Mouse (Mus musculus): ENCODE results near the gene Olfr2.
"Not testable (repeated sequence)": the region's sequence is repeated elsewhere in the genome, so short reads cannot be mapped to it uniquely, and the experiment has no call there.

The Olfr2 gene

DNA sequence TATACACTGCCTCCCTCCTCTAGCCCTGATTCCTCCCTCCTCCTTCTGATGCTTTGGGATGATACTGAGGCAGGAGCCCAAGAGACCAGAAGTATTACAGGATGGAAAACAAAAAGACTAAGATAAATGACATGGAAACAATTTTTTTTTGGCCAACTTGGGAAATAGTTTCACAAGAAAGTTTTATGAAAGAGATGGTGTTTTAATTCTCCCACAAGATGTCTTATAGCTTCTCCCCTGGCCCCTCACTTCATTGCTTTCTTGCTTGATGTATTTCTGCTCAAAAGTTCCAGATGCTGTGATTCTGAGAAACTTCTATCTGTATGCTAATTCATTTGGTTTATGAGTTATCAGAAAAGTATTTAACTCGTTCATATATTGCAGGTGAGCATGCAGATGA is at the start of gene Olfr2:
TSS of gene Olfr2 (minus strand) at position 101 of the 400 bp plus-strand sequence.
- no peak for DNase-seq (ENCODE audit: low read depth, low spot score)

GRCm38 (mm10) chr7:107047578-107047977 is 41.7 kb upstream of the Olfr2 start:
- no peak for DNase-seq (ENCODE audit: low read depth, low spot score)

GRCm38 (mm10) chr7:107045833-107046232 is 40.0 kb upstream of the Olfr2 start:
- peak; percentile 3 for DNase-seq (ENCODE audit: low read depth, low spot score)

DNA sequence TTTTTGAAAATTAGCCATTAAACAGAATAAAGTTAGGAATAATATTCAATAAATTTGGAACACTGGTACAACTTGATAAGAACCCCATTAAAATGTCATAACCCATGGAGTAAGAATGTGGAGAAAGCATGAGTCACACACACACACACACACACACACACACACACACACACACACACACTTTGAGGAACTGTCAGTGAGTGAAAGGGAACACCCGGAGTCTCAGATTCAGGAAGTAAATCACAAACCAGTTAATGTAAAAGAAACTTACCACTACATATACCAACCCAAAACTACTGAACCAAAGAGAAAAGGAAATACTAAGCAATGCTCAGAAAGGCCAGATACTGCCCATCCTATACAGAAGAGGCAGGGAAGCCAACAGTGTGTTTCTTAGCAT is 38.5 kb upstream of the Olfr2 start:
- DNase-seq (ENCODE audit: low read depth, low spot score), result no peak

DNA sequence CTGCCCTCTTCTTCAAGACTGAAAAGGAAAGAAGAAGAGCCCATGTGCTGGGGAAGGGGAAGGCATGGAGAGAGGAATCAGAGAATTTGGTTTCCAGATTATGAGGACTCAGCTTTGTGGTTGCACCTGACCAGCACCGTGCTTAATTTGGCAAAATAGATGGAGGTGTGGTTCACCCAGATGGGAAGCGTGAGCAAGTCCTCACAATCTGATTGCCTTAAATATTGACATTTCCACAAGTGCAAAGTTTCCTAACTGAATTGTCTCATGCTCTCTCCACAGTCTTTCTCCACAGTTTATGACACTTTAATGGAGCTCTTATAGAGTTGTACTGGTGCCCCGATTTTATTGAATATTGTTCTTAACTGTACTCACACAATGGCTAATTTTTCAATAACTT is 37.3 kb upstream of the Olfr2 start:
- DNase-seq (ENCODE audit: low read depth, low spot score), result no peak

- no peak for DNase-seq (ENCODE audit: low read depth, low spot score)
Observed at GRCm38 (mm10) chr7:107039934-107040563, 34.2 kb upstream of the Olfr2 start.

GRCm38 (mm10) chr7:107030874-107031273 is 25.0 kb upstream of the Olfr2 start, which contains the start of gene Olfr713:
Gene Olfr713, plus strand, starts transcription at chr7:107031174.
- DNase-seq (ENCODE audit: low read depth, low spot score), result no peak

DNA sequence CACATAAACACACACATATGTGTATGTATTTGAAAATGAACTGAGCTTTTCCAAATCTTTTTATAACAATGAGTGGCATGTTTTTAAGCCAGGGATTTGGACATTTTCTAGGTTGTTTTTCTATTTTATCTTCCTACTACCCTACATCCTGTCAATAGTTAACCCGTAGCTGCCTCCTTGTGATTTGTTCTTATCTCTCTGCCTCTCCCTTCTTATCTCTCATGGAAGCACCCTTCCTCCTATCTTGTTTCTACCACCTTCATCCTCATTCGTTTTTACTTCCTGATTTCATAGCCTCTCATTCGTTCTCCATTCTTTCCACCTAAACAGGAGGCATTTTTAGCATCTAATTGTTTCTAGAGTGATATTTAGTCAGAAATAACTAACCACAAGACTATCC is 1.7 kb downstream of the Olfr2 start:
- no peak for DNase-seq (ENCODE audit: low read depth, low spot score)

- DNase-seq (ENCODE audit: low read depth, low spot score), result no peak
Observed at GRCm38 (mm10) chr7:107000798-107001197, 5.1 kb downstream of the Olfr2 start.

DNA sequence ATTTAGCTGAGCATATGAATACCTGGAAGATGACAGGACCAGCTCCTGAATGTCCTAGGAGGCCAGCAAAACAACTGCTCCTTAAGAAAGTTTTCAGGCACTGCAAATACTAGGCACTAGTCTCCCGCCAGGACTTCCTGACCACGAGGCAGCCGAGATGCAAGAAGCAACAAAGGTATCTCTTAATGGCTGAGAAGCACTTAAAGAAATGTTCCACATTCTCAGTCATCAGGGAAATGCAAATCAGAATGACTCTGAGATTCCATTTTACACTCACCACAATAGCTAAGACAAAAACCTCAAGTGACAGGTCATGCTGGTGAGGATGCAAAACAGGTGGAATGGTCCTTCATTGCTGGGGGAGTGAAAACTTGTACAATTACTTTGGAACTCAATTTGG is 20.6 kb downstream of the Olfr2 start:
- DNase-seq (ENCODE audit: low read depth, low spot score), result no peak

GRCm38 (mm10) chr7:106975353-106975752 is 30.5 kb downstream of the Olfr2 start, which contains the start of gene Olfr711:
Gene Olfr711, minus strand, starts transcription at chr7:106975453.
- DNase-seq (ENCODE audit: low read depth, low spot score), result no peak

DNA sequence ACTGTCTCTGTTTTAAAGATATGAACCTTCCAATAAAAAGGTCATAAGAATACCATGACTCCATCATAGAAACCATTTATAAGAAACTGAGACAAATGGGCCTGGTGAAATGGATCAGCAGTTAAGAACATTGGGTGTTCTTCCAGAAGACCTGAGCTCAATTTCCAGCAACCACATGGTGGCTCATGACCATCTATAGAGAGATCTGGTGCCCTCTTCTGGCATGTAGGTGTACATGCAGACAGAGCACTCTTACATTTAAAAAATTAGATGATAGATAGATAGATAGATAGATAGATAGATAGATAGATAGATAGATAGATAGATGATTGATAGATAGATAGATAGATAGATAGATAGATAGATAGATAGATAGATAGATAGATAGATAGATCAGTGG is 38.4 kb downstream of the Olfr2 start:
- DNase-seq (ENCODE audit: low read depth, low spot score), result not testable (repeated sequence)

DNA sequence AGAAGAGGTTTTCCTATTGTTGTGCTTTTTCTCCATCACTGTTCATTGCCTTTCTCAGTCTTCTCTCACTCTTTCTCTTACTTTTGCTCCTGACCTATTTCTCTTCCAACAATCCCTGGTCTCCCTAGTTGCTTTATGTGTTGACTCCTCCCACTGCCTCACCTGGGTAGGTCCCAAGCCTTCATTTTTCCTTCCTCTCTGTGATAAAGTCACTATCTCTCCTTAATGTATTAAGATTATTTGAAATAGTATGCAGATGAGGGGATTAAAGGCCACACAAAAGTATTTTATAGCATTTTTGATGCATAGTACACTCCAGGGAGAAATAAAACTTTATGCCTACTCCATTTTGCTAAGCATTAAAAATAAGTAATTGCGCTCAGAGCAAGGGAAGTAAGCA is 42.0 kb downstream of the Olfr2 start, which contains the start of gene Olfr6:
TSS of gene Olfr6 (minus strand) at position 101 of the 400 bp plus-strand sequence.
- DNase-seq (ENCODE audit: low read depth, low spot score), result no peak

- DNase-seq (ENCODE audit: low read depth, low spot score), result no peak
Observed at GRCm38 (mm10) chr7:106948212-106948611, 57.7 kb downstream of the Olfr2 start, which contains the start of gene Olfr710. Gene Olfr710, minus strand, starts transcription at chr7:106948312.

All from telencephalon, adult 2 months (tissue).